Mouse (Mus musculus) stomach, embryonic 16.5 days (tissue): Measurements from ENCODE around the gene Rfxap. TPM values are rescaled to one million over a fixed set of nuclear protein-coding genes. Genes with fewer than 3 reads are reported as not detected.

Experiments
- ATAC-seq: fragments of 200-750 bp; cut with Nextera tagmentation; 2 replicates; pipeline ENCODE4 v1.8.0; 2017; ENCODE audit warnings: moderate number of reproducible peaks, moderate TSS enrichment; ENCODE audit not compliant: insufficient read depth, low FRiP score
- H3K27ac ChIP-seq: fragments of 300-500 bp; sonication (generic); 2 replicates; pipeline ENCODE4 v1.5.1; 2014; ENCODE audit warnings: low read length
- H3K27me3 ChIP-seq: fragments of 300-500 bp; sonication (generic); 2 replicates; pipeline ENCODE4 v1.6.1; 2014; ENCODE audit warnings: low read length, control low read depth, mixed read lengths; ENCODE audit not compliant: control insufficient read depth, insufficient read depth
- H3K36me3 ChIP-seq: fragments of 300-500 bp; sonication (generic); 2 replicates; pipeline ENCODE4 v1.6.1; 2014; ENCODE audit warnings: low read length; ENCODE audit not compliant: control insufficient read depth, insufficient read depth
- H3K4me1 ChIP-seq: fragments of 300-500 bp; sonication (generic); 2 replicates; pipeline ENCODE4 v1.6.1; 2014; ENCODE audit warnings: low read length, control low read depth, mixed read lengths; ENCODE audit not compliant: control insufficient read depth, insufficient read depth
- H3K4me2 ChIP-seq: fragments of 300-500 bp; sonication (generic); 2 replicates; pipeline ENCODE4 v1.6.1; 2014; ENCODE audit warnings: low read depth, low read length, mixed read lengths
- H3K4me3 ChIP-seq: fragments of 300-500 bp; sonication (generic); replicated peaks from 2 replicates; pipeline ENCODE4 v1.5.1; 2014; ENCODE audit warnings: mild to moderate bottlenecking, low read length
- H3K9ac ChIP-seq: fragments of 300-500 bp; sonication (generic); 2 replicates; pipeline ENCODE4 v1.6.1; 2014; ENCODE audit warnings: low read length
- H3K9me3 ChIP-seq: fragments of 300-500 bp; sonication (generic); replicated peaks from 2 replicates; pipeline ENCODE4 v1.6.1; 2016; ENCODE audit warnings: low read length, control low read depth; ENCODE audit not compliant: control insufficient read depth
- WGBS: fragments of 180-500 bp; shearing (Covaris S2); extraction: QIAGEN DNeasy Blood & Tissue Kit; methylation state at CpG from one replicate; pipeline ENCODE4 v1.1.7; 2014; 5-methylcytosine and 5-hydroxymethylcytosine counted together
- polyA plus RNA-seq: library from polyadenylated mRNA; unstranded; fragments of >200 nt; fragmentation: Nextera tagmentation; extraction: Ambion mirVana; gene quantifications from 2 replicates; pipeline ENCODE4 v1.2.1, GENCODE M21; 2015

Gene Rfxap
- polyA plus RNA-seq, 1 experiment from 2014 or later = 19.0 TPM

DNA sequence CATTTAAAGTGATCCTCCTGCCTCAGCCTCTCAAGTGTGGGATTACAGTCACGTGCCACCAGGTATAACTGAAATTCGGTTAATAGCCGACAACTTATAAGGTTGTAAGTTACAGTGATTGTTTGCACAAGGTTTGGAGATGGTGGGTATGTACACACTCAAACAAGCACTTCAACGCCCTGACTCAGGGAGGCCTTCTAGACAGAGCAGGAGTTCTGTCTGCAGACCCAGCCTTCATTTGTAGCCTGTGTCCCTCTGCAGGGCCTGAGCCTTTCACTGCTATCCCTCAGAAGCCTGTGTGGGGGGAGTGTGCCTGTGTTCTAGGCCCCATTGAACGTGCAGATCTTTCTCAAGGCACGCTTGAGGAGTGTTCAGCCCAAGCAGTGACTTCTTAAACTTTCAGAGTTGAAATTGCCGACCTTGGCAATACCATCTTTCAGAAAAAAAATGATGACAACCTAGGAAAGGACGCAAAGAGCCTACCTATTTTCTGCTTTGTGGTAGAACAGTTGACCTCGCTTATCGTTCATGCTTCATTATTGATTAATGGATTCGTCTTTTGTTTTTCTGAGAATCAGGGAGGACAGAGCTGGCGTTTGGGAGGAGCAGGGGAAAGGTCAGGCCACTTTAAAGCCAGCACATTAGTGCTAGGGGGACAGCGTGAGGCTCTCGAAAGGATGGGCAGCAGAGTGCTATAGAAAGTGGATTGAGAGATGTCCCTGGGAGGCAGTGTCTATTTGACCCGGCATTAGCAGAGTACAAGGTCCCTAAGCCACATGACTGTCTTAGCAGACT, 47.1 kb downstream of the Rfxap start:
- 53% methylated on average over 15 of the region's 15 CpGs for WGBS
- H3K27ac ChIP-seq = no peak overlapping the region
- H3K36me3 ChIP-seq = no peaks in the 10 kb centered on the region
- H3K9me3 ChIP-seq = no peaks in the 10 kb centered on the region
- H3K4me2 ChIP-seq = no peak overlapping the region
- no peak for ATAC-seq
- H3K9ac ChIP-seq = no peak overlapping the region
- no peaks in the 10 kb centered on the region for H3K27me3 ChIP-seq
- peaks cover 10% of the 10 kb centered on the region; the same call in 1 of the 2 replicates for H3K4me1 ChIP-seq
- no peak overlapping the region for H3K4me3 ChIP-seq

DNA sequence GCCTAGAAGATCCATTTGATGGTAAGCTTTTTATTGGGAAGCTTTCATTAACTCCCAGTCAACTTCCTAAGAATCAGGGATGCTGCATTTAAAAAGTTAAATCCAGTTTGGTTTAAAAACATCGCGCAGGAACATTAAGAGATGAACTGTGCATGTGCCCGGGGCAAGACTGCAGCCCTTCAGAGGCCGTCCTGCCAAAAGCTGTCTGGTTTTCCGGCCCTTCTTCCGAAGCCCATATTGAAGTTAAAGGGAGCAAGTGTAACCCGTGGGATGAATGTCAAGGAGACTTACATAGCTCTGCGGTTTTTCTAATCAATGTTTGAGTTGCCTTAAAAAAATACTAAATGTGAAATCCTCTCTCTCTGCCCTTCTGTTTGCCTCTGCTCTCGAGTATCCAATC, 48.4 kb downstream of the Rfxap start:
- Histone ChIP-seq H3K36me3 (no peaks in the 10 kb centered on the region), H3K4me1 (peaks cover 17% of the 10 kb centered on the region), H3K4me2 (no peak overlapping the region), H3K9me3 (no peaks in the 10 kb centered on the region), H3K9ac (no peak overlapping the region), H3K4me3 (no peak overlapping the region), H3K27ac (no peak overlapping the region), H3K27me3 (no peaks in the 10 kb centered on the region)
- 59% methylated on average over 9 of the region's 9 CpGs for WGBS
- no peak for ATAC-seq

DNA sequence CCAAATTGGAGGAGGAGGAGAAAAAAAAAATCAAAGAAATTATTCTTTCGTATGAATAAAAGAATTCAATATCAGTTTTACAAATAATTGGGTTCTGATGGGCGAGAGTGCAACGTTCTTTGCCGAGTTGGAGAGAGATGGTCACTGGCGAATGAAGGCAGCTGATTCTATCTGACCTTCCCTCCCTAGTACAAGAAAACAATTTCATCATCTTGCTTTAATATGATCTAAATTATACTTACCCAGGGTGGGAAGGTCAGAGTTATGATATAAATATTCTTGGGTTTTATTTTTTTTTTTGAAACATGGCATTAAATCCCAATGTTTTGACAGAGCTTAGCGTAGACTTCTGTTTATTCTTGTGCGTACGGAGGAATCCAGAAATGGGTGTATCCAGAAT, 50.1 kb downstream of the Rfxap start:
- no peak overlapping the region for H3K9ac ChIP-seq
- WGBS = 54% methylated on average over 8 of the region's 8 CpGs
- H3K27ac ChIP-seq = no peak overlapping the region
- no peaks in the 10 kb centered on the region for H3K36me3 ChIP-seq
- peaks cover 17% of the 10 kb centered on the region for H3K4me1 ChIP-seq
- H3K9me3 ChIP-seq = no peaks in the 10 kb centered on the region
- no peak overlapping the region for H3K4me3 ChIP-seq
- no peak for ATAC-seq
- H3K4me2 ChIP-seq = peak overlapping the region; percentile 27; the same call in 1 of the 2 replicates
- no peaks in the 10 kb centered on the region for H3K27me3 ChIP-seq

DNA sequence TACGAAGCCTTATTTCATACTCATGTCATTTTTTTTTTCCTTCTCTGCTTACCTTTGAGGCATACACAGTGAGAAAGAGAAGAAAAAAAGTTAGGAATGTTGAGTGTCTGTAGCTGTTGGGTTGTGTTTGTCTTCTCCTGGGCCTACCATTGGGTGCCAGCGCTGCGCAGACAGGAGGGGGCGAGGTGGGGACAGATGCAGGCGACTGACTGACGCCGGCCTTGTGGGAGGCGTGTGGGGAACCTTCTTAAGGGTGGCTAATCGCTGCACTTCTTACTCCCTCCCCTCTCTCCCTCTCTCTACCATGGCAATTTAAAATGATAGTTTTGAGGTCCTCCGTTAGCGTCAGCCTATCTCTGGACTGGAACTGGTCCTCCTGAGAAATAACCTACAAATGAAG, 51.5 kb downstream of the Rfxap start:
- Histone ChIP-seq H3K9ac (peak overlapping the region; percentile 84), H3K4me2 (peak overlapping the region; percentile 98), H3K9me3 (no peaks in the 10 kb centered on the region), H3K4me3 (peak overlapping the region; percentile 76), H3K36me3 (no peaks in the 10 kb centered on the region), H3K27me3 (no peaks in the 10 kb centered on the region), H3K27ac (peak overlapping the region; percentile 72), H3K4me1 (peaks cover 17% of the 10 kb centered on the region)
- WGBS = under 1% methylated on average over 11 of the region's 11 CpGs
- no peak for ATAC-seq

DNA sequence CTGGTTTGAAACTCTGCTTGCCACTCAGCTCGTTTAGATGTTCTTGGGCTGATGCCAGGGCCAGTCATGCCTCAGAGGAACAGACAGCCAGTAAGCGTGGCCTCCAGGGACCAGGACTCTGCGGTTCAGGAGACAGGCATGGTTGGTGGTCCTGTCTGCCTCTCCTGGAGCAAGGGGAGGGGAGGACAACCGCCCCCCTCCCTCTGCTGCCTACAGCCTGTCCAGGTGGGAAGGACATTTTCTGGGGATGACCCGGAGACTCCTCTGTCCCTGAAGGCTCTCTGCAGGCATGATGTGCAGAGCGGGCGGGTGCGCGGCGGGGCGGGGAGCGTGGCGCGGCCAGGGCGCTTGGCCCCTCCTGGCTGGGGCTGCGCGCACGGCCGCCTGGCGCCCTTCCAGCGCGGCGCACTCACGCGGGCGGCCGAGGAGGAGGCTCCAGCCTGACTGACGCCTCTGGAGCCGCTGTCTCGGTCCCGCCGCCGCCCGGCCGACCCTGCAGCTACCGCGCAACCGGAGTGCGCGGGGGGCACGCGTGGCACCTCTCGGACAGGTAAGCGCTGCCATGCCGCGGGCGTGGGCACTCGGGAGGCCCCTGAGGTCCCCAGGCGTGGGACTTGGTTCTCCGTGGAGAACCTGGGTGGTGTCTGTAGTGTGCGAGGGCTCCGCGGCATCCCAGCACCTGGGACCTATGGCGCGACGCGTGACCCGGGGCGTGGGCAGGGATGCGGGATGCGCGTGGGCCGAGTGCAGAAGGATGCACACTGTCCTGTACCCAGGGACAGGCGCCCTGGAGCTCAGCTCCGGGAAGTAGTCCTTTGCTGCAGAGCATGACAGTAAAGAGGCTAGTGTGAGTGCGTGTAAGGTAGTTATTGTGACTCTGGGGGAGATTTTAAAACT, 52.2 kb downstream of the Rfxap start, which contains the start of gene Smad9:
Gene Smad9 (plus strand): TSS at position 438 of the 897 bp plus-strand sequence.
- H3K36me3 ChIP-seq = peaks cover 5% of the 10 kb centered on the region
- H3K4me3 ChIP-seq = peak within 1 kb of the TSS; percentile 76
- H3K27me3 ChIP-seq = no peaks in the 10 kb centered on the region
- WGBS = 1% methylated on average over 62 of the region's 66 CpGs
- peak within 1 kb of the TSS; percentile 84 for H3K9ac ChIP-seq
- H3K4me2 ChIP-seq = peak within 1 kb of the TSS; percentile 98
- H3K9me3 ChIP-seq = no peaks in the 10 kb centered on the region
- ATAC-seq = peak; percentile 89
- peaks cover 17% of the 10 kb centered on the region for H3K4me1 ChIP-seq
- H3K27ac ChIP-seq = peak within 1 kb of the TSS; percentile 72

DNA sequence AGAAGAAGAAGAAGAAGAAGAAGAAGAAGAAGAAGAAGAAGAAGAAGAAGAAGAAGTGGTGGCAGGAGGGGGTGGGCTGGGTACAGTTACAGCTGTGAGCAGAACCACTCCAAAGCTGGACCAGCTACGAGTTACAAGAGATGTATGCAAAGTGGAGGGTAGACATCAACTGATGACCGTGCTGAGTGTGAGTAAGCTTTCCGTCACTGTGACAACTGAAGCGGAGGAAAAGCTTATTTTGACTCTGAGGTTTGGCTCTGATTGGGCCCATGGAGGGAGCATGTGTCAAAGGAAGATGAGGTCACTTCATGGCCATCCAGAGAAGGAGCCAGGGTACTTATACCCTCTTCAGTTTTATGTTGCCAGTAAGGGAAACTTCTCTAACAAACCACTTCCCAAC, 54.2 kb downstream of the Rfxap start:
- H3K9me3 ChIP-seq = no peaks in the 10 kb centered on the region
- no peak overlapping the region for H3K4me2 ChIP-seq
- WGBS = 67% methylated on average over 4 of the region's 4 CpGs
- no peak overlapping the region for H3K4me3 ChIP-seq
- H3K9ac ChIP-seq = no peak overlapping the region
- no peak for ATAC-seq
- H3K36me3 ChIP-seq = peaks cover 24% of the 10 kb centered on the region
- no peak overlapping the region for H3K27ac ChIP-seq
- peaks cover 17% of the 10 kb centered on the region for H3K4me1 ChIP-seq
- H3K27me3 ChIP-seq = no peaks in the 10 kb centered on the region

Other genes starting within 250 kb of the Rfxap start
- 88.9 and 92.8 TPM in 2 replicates for gene Supt20, start 115.0 kb downstream of the Rfxap start, polyA plus RNA-seq
- gene Gm21958, start 93.4 kb downstream of the Rfxap start, polyA plus RNA-seq = 0.51 and 0.88 TPM in 2 replicates
- gene Exosc8, start 72.4 kb downstream of the Rfxap start, polyA plus RNA-seq = 87.3 and 90.3 TPM in 2 replicates
- gene Alg5, start 72.3 kb downstream of the Rfxap start, polyA plus RNA-seq = 63.6 and 64.9 TPM in 2 replicates
- gene Smad9, start 52.2 kb downstream of the Rfxap start, polyA plus RNA-seq = 1.1 and 1.3 TPM in 2 replicates
- gene Sertm1, start 108.1 kb upstream of the Rfxap start, polyA plus RNA-seq = 0.10 TPM in 2 replicates
- gene Ccna1, start 247.7 kb upstream of the Rfxap start, polyA plus RNA-seq = 1.6 and 1.8 TPM in 2 replicates